Mouse (Mus musculus) neural tube, embryonic 15.5 days (tissue): ENCODE measurements around the gene Zc3h12c. TPM values are rescaled to one million over a fixed set of nuclear protein-coding genes. Genes with fewer than 3 reads are reported as not detected.
"Not testable (repeated sequence)": the region's sequence is repeated elsewhere in the genome, so short reads cannot be mapped to it uniquely, and the experiment has no call there.

Source experiments
- ATAC-seq: fragments of 200-750 bp; cut with Nextera tagmentation; 2 replicates; pipeline ENCODE4 v1.8.0; 2017; ENCODE audit warnings: mild to moderate bottlenecking, moderate TSS enrichment, moderate library complexity; ENCODE audit not compliant: low FRiP score
- H3K27ac ChIP-seq: fragments of 300-500 bp; sonication (generic); replicated peaks from 2 replicates; pipeline ENCODE4 v1.5.1; 2015; ENCODE audit warnings: mild to moderate bottlenecking, inconsistent platforms
- H3K27me3 ChIP-seq: fragments of 300-500 bp; sonication (generic); replicated peaks from 2 replicates; pipeline ENCODE4 v1.6.1; 2015; ENCODE audit warnings: inconsistent platforms
- H3K36me3 ChIP-seq: fragments of 300-500 bp; sonication (generic); 2 replicates; pipeline ENCODE4 v1.6.1; 2015; ENCODE audit warnings: inconsistent platforms
- H3K4me1 ChIP-seq: fragments of 300-500 bp; sonication (generic); 2 replicates; pipeline ENCODE4 v1.6.1; 2015; ENCODE audit warnings: inconsistent platforms
- H3K4me2 ChIP-seq: fragments of 300-500 bp; sonication (generic); 2 replicates; pipeline ENCODE4 v1.6.1; 2015; ENCODE audit warnings: inconsistent platforms, mild to moderate bottlenecking, moderate library complexity
- H3K4me3 ChIP-seq: fragments of 300-500 bp; sonication (generic); replicated peaks from 2 replicates; pipeline ENCODE4 v1.5.1; 2015; ENCODE audit warnings: mild to moderate bottlenecking, inconsistent platforms
- H3K9ac ChIP-seq: fragments of 300-500 bp; sonication (generic); replicated peaks from 2 replicates; pipeline ENCODE4 v1.6.1; 2015; ENCODE audit warnings: mild to moderate bottlenecking, inconsistent platforms
- H3K9me3 ChIP-seq: fragments of 300-500 bp; sonication (generic); replicated peaks from 2 replicates; pipeline ENCODE4 v1.6.1; 2016; ENCODE audit warnings: inconsistent platforms
- WGBS: fragments of 180-500 bp; shearing (Covaris S2); methylation state at CpG from one replicate; pipeline ENCODE4 v1.1.7; 2015; ENCODE audit warnings: mixed read lengths; 5-methylcytosine and 5-hydroxymethylcytosine counted together
- microRNA-seq: library from miRNA; unstranded; fragments of <30 nt; microRNA quantifications from one replicate; pipeline ENCODE4, GENCODE M21; 2017
- polyA plus RNA-seq: library from polyadenylated mRNA; unstranded; fragments of >200 nt; fragmentation: Nextera tagmentation; extraction: Ambion mirVana; gene quantifications from 2 replicates; pipeline ENCODE4 v1.2.1, GENCODE M21; 2015

Gene Zc3h12c
- polyA plus RNA-seq, 1 experiment from 2014 or later = 3.4 TPM

GRCm38 (mm10) chr9:52071352-52071751 lies 97.0 kb downstream of the Zc3h12c start:
- not testable (repeated sequence) for H3K9me3 ChIP-seq, ATAC-seq, H3K4me2 ChIP-seq, H3K4me1 ChIP-seq, H3K4me3 ChIP-seq, H3K27ac ChIP-seq, H3K9ac ChIP-seq, H3K27me3 ChIP-seq
- H3K36me3 ChIP-seq = peaks cover 45% of the 10 kb centered on the region

- no peaks in the 10 kb centered on the region for H3K27me3 ChIP-seq
- no peak for ATAC-seq
- no peak overlapping the region for H3K27ac ChIP-seq
- no peaks in the 10 kb centered on the region for H3K4me1 ChIP-seq
- H3K36me3 ChIP-seq = peaks cover 52% of the 10 kb centered on the region
- H3K4me2 ChIP-seq = no peak overlapping the region
- no peak overlapping the region for H3K9ac ChIP-seq
- no peak overlapping the region for H3K4me3 ChIP-seq
- WGBS = 97% methylated on average over 2 of the region's 2 CpGs
- H3K9me3 ChIP-seq = no peaks in the 10 kb centered on the region
These were observed 98.3 kb downstream of the Zc3h12c start for GRCm38 (mm10) chr9:52070052-52070451.

Small RNA genes lying within 50 kb of the gene (microRNA-seq; reads per million reads assigned to microRNA genes)
- gene Gm27686 = not detected
- not detected for gene Mir6244

Other genes with a start within 250 kb of the Zc3h12c start
- 37.2 and 41.2 TPM in 2 replicates for gene Fdx1, start 205.0 kb downstream of the Zc3h12c start, polyA plus RNA-seq
- gene Rdx, start 121.4 kb downstream of the Zc3h12c start, polyA plus RNA-seq = 72.5 and 81.2 TPM in 2 replicates